Mouse (Mus musculus): ENCODE data around the gene Cnnm2. TPM values are rescaled to one million over a fixed set of nuclear protein-coding genes. Genes with fewer than 3 reads are reported as not detected.
A peak's percentile ranks its signal among the peaks of the same experiment; 100 is the strongest.

The Cnnm2 gene
- total RNA-seq, 2 experiments from 2014 or later = 34.8 to 36.4 TPM

DNA sequence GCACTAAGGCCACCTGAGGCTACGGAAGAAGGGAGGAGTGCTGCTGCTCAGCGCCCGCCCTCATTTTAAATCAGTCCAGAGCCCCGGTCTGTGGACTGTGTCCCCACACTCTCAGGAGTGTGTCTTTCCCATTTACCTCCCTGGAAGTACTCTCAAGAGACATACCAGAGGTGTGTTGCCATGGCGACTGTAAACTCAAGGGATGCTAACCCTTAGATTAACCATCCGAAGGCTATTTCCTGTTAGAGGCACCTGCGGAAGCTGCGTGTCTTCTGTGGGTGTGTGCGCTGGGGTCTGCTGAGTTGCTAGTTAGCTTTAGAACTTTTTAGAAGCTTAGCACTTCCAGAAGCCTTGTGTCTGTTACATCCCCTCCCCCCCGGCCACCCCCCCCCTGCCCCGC lies 107.7 kb downstream of the Cnnm2 start:
- intact Hi-C loops (cut with DNase I) = loop anchor here (1.0 to 5.0 kb wide), 2 partner anchors 109 to 197 kb away; partner anchors contain the start of gene Cyp17a1
- DNase-seq (ENCODE audit: low spot score in 2 of 2) = no peak

DNA sequence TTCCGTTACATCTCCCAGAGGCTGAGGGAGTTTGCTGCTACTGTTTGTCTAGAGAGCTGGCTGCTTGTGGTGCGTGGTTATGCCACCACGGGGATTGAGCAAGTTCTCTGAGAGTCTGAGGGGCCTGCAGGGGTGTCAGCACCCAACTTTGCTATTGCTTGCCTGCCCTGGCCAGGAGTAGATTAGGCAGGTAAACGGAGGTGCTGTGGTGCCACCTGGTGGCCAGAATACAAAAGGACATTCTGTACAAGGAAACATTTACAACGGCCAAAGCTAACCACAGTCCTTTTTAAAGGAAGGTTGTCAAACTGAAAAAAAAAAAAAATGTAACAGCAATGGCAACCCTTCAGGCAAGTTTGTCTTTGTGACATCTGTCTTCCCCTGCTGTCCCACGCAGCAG lies 108.1 kb downstream of the Cnnm2 start:
- DNase-seq (ENCODE audit: low spot score in 2 of 2) = peak; percentile 79 to 86
- intact Hi-C loops (cut with DNase I) = loop anchor here (1.0 to 5.0 kb wide), 2 partner anchors 109 to 197 kb away; partner anchors contain the start of gene Cyp17a1

DNA sequence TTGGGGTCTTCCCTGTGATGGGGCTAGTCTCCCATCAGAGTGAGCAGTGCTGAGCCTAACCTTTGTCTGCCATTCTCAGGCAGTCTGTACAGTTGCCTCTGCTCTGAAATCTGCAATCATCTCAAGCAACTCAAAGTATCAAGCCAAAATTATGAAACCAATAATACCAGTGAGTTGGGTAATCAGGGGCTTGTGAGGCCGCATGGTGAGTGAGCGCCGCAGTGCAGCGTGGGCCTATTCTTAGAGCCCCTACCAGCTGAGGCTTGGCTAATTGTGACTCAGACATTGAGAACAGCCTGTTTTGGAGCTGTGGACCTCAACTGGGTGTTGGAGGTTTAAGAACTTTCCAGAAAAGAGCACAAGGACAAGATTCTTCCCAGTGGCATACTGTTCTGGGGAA lies 109.7 kb downstream of the Cnnm2 start:
- intact Hi-C loops (cut with DNase I) = loop anchor here (10.0 kb wide), 1 partner anchor 276 kb away; the partner anchor contains the start of gene Wbp1l
- DNase-seq (ENCODE audit: low spot score in 2 of 2) = no peak

DNA sequence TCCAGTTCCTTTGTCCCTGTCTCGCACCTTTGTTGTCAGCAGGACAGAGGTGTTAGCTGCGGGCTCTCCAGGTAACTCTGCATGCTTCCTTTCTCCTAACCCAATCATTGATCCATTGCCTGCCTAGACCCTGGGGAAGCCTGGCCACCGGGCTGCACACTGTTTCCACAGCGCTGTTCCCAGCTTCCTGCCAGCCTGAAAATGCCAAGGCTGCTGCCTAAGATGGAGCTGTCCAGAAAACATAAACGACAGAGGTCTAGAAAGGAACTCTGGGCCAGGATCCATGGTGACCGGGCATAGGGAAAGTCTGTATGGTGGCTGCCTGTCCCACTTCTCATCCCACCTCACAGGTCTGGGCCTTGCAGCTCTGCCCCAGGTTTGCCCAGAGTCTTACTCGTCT lies 110.3 kb downstream of the Cnnm2 start:
- DNase-seq (ENCODE audit: low spot score in 2 of 2) = no peak
- intact Hi-C loops (cut with DNase I) = loop anchor here (10.0 kb wide), 1 partner anchor 277 kb away; the partner anchor contains the start of gene Wbp1l

DNA sequence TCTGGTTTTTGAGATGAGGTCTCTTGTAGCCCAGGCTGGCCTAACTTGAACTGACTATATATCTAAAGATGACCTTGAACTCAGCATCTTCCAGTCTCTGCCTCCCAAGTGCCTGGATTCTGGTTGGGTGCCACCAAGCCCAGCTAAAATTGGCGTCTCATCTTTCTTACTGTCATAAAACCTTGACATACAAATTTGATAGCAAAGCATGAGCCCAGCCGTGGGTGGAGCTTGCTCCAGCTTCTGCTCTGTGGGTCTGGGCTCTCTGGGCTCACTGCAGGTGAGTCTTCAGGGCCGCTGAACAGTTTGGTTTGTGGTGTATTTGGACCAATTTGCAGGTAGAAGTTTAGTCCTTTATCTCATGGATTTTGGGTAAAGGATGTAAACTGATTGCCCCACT lies 112.5 kb downstream of the Cnnm2 start:
- intact Hi-C loops (cut with DNase I) = loop anchor here (10.0 kb wide), 1 partner anchor 279 kb away; the partner anchor contains the start of gene Wbp1l
- DNase-seq (ENCODE audit: low spot score in 2 of 2) = no peak

DNA sequence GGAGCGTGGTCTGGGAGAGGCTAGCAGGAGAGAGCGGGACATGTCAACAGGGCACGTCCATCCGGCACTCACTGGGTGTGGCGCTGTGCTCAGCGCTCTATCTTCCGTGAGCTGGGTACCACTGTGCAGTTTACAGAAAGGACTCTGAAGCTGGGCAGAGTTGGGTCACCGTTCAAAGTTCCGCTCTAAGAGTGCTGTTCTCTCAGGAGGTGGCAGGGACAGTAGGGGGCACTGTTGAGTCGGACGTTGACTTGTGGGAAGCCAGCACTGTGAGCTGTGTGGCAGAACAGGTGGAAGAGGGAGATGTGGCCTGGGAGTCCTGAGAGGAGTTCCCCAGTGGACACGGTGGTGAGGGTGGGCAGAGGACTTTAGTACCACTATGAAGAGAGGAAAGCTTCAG lies 114.4 kb downstream of the Cnnm2 start:
- intact Hi-C loops (cut with DNase I) = loop anchor here (1.0 to 10.0 kb wide), 3 partner anchors 116 to 281 kb away; partner anchors contain the start of gene Wbp1l

DNA sequence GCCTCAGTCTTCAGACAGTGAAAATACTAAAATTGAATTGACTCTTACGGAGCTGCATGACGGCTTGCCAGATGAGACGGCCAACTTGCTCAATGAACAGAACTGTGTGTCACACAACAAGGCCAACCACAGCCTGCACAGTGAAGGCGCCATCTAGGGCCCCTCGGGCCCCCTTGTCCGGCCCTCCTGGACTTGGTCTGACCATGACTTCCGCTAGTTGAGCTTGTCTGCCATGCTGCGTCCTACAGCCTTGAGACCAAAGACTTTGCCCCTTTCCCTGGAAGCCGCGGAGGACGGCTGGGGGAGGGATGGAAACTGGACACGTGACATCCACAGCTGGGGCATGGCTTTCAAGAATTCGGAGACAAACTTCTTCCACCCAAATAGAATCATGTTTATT lies 116.5 kb downstream of the Cnnm2 start:
- intact Hi-C loops (cut with DNase I) = loop anchor here (5.0 to 10.0 kb wide), 2 partner anchors 169 to 283 kb away; partner anchors contain the start of gene Wbp1l
- DNase-seq (ENCODE audit: low spot score in 2 of 2) = peak in 1 of 2 experiments; percentile 30

More for the DNA sequence above, 114.4 kb downstream of the Cnnm2 start:
- peak; percentile 75 to 83 for DNase-seq (ENCODE audit: low spot score in 2 of 2)

DNA sequence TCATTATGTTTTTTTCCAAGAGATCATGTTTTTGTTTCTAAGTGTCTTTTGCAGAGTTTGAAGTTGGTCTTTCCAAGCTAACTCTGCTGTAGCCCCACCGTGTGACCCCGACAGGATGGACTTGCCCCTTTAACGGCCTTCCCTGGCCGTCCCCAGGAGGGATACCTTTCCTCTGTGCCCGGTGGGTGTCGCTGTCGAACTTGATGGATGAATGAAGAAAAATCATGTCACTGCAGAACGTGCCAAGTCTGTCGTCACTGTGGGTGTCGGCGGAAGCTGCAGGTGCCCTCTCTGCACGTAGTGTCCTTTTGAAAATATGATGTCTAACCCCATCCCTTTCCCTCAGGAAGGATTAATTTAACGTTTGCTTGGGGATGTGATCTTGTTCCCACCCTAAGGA lies 117.0 kb downstream of the Cnnm2 start:
- DNase-seq (ENCODE audit: low spot score in 2 of 2) = peak in 1 of 2 experiments; percentile 53
- intact Hi-C loops (cut with DNase I) = loop anchor here (5.0 to 10.0 kb wide), 2 partner anchors 169 to 284 kb away; partner anchors contain the start of gene Wbp1l

DNA sequence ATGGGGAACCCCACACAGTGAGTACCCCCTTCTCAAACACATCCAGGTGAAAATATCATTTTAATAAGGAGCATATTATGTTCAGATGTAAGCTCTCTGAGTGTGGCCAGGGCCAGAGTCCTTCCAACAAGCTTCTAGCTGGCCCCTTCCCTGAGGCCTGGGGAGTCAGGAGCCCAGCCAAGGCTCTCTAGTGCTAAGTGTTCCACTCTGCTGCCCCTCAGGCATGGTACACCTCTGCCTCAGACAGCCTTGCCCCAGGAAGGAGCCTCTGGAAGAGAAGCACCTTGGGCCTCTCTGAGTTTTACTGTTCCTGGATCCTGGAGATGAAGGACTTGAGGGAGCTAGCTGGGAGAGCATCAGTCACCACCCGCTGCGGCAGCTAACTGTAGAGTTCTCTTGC lies 118.5 kb downstream of the Cnnm2 start:
- intact Hi-C loops (cut with DNase I) = loop anchor here (5.0 to 10.0 kb wide), 2 partner anchors 167 to 285 kb away; partner anchors contain the start of gene Wbp1l
- DNase-seq (ENCODE audit: low spot score in 2 of 2) = no peak

DNA sequence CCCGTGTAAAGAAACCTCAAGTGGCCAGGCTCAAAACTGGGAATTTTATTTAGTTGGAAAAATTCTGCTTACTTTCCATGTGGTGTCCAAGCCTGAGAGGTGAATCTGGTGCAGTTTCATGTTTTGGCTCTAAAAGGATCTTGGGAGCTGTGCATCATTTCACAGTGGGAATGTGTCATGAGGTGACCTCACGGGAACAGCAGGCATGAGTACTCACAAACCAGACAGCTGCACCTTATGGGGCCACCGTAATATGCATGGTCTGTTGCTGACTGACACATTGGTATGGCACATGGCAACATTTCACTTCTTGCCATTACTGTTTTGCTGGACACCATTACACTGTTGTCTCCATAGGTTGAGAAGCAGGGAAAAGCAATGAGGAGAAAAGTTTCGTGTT lies 124.0 kb downstream of the Cnnm2 start:
- intact Hi-C loops (cut with DNase I) = loop anchor here (5.0 kb wide), 1 partner anchor 47 kb away; no protein-coding TSS in a partner anchor
- no peak for DNase-seq (ENCODE audit: low spot score in 2 of 2)

DNA sequence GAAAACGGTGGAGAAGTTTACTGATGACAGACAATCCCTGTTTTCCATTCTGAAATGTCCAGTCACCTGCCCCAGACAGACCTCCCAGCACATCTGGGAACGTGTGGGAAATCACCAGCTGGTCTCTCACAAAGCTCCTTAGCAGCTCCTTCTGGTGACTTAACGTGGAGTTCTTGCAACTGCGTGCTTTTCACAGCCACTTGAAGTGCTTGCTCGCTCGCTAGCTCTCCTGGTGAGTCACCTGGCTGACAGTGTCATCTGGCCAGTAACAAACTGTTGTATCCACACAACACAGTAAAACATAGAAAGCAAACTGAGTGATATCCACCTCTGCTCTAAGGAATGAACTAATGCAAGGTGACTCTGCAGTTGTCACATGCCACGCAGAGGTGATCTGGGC lies 125.4 kb downstream of the Cnnm2 start:
- intact Hi-C loops (cut with DNase I) = loop anchor here (5.0 kb wide), 1 partner anchor 45 kb away; no protein-coding TSS in a partner anchor
- DNase-seq (ENCODE audit: low spot score in 2 of 2) = no peak

DNA sequence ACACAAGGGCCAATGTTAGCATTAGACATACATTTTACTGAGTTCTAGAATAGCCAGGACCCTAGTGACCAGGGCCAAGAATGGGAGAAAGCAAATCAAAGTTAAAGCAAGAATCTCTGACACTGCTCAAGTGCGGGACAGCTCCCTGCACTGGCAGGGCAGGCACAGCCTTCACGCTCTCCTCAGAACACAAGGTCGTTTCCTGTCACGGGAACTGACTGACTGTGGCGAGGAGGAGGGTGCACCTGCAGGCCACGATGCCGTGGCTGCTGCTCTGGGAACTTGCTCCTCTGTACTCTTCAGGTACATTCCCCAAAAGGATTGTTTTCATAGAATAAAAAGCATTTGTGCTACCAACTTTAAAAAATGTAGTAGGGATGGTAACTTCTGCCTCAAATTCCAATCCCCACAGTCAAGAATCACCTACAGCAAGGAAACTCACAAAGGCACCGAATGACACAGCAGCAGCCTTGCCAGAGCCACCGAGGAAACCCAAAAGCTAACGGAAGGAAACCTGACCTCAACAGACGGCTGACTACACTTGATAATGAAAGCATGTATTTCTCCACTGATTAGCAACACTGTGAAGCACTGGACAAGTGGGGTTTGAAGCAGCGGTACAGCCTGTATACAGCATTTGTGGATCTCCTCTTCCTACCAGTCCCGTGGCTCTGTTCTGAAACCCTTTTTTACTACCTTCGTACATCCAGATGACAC lies 126.6 kb downstream of the Cnnm2 start:
- no peak for DNase-seq (ENCODE audit: low spot score in 2 of 2)
- intact Hi-C loops (cut with DNase I) = loop anchor here (5.0 kb wide), 1 partner anchor 44 kb away; no protein-coding TSS in a partner anchor

DNA sequence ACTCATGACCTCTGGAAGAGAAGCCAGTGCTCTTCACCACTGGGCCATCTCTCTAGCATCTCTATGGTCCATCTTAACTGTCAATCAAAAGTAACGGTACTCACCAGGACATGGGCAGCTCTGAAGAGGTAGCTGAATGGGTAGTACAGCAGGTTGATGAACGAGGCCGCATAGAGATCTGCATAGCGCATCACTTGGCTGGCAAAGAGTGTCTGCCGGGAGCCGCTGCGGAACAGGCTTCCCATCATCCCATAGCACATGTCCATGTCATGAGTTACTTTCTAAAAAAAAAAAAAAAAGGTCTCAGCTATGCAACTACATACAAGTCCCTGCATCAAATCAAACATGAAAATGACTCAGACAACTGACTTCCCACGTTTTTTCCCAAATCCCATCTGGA lies 128.3 kb downstream of the Cnnm2 start:
- intact Hi-C loops (cut with DNase I) = loop anchor here (5.0 kb wide), 1 partner anchor 43 kb away; no protein-coding TSS in a partner anchor
- DNase-seq (ENCODE audit: low spot score in 2 of 2) = no peak

DNA sequence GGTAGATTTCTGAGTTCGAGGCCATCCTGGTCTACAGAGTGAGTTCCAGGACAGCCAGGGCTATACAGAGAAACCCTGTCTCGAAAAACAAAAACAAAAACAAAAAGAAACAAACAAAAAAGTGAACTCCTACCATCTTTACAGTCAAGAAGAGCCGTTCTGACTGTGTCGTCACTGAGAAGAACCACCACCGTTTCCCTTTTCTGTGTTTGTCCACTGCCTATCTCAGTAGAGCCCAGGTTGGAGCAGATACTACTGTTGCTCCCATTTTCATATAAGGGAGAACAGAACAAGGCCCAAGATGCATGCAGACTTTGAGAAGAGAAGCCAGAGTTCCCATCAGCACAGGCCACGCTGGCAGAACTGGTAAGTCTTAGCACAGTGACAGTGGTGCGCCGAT lies 129.3 kb downstream of the Cnnm2 start:
- DNase-seq (ENCODE audit: low spot score in 2 of 2) = no peak
- intact Hi-C loops (cut with DNase I) = no loop called here

DNA sequence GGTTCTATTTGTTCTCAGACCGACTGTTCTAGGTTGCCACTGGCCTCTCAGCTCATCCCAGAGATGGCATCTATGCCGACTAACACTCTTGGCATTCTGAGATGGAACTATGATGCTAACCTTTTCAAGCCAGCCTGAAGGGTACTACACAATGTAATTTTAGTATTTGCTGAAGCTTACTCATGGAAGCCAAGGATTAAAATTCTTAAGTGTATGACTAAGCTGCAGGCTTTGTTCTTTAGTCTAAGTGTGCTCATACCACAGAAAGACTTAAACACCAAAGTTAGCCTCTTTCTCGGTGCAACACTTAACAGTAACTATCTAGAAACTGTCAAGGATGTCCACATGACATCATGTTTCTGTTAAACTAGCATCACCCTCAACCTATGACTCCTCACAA lies 131.5 kb downstream of the Cnnm2 start:
- no peak for DNase-seq (ENCODE audit: low spot score in 2 of 2)
- intact Hi-C loops (cut with DNase I) = no loop called here

DNA sequence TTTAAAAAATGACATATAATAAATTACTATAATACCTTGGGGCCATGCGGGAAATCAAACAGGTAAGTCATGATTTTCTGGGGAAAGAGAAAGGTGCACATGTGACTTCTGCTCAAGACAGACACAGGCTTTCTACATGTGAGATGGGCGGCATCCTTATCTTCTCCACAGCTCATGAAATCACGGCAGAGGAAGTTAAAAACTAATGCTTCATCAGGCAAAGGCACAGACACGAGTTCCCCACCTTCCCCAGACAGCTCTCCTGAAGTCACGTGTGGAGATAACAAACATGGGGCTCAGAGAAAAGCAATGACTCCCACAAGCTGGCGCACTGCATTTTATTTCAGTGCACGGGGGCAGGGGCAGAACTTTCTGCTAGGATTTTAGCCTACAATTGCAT lies 132.1 kb downstream of the Cnnm2 start:
- intact Hi-C loops (cut with DNase I) = no loop called here
- DNase-seq (ENCODE audit: low spot score in 2 of 2) = no peak

DNA sequence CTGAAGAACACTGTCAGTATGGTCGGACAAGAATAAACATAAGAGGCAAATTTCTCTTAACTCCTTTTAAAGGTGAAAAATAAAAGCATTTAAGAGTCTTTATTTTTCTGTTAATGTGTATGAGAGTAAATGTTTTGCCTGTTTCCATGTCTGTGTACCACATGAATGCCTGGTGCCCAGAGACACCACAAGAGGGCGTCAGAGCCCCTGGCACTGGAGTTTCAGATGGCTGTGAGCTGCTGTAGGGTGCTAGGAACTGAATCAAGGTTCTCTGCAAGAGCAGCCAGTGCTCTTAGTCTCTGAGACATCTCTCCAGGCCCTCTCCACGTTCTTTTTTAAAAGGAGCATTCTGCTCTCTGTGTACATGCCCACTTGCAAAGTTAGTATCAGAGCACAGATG lies 135.7 kb downstream of the Cnnm2 start:
- no peak for DNase-seq (ENCODE audit: low spot score in 2 of 2)
- intact Hi-C loops (cut with DNase I) = no loop called here

DNA sequence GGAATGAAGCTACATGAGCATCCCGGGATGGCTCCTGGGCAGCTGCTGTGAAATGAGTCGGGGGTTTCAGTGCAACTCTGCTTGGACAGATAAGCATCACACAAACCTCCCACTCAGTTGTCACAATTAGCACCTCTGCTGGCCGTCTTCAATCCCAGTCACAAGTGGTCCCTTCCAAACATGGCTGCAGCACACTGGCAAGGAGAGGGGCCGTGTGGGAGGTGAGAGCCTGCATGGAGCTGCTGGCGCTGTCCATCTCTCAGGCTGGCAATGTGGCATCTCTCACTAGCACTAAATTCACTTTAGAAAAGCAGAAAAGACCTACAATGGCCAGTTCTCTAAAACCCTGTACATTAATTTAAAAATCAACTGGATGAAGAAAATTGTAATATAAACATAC lies 136.8 kb downstream of the Cnnm2 start:
- no peak for DNase-seq (ENCODE audit: low spot score in 2 of 2)
- intact Hi-C loops (cut with DNase I) = no loop called here

DNA sequence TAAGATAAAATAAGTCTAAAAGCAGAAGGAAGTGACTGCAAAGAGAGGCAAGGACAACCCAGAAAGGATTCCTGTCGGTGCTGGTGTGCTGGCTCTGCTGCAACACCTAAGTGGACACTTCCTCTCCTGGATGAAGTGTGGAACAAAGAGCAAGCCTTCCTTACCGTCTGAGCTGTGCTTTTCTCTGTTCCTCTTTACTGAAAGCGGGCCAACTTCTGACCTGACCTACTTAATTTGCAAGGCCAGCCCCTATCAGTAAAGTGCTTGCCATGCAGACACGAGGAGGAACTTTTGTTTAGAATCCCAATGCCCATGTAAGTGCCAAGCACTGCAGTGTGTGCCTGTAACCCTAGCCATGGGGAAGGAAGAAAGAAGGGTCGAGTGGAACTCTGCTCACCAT lies 137.9 kb downstream of the Cnnm2 start:
- no peak for DNase-seq (ENCODE audit: low spot score in 2 of 2)
- intact Hi-C loops (cut with DNase I) = no loop called here

DNA sequence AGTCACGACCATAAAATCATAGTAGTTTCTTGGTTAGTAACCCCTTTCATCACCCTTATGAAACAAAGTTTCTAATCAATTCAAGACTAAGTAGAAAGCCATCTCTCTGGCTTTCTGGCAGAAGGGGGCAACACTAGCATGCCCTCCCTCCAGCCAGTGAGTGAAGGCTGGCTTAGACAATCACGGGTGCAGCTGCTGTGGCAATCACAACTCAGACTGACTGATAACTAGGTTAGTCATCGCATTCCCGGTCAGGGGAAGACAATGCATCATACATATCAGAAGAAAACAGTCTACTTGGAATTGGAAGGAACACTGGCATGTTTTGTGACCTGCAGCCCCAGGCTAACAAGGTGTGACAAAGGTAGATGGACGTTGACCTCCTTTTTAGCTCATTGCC lies 138.5 kb downstream of the Cnnm2 start:
- no peak for DNase-seq (ENCODE audit: low spot score in 2 of 2)
- intact Hi-C loops (cut with DNase I) = no loop called here

DNA sequence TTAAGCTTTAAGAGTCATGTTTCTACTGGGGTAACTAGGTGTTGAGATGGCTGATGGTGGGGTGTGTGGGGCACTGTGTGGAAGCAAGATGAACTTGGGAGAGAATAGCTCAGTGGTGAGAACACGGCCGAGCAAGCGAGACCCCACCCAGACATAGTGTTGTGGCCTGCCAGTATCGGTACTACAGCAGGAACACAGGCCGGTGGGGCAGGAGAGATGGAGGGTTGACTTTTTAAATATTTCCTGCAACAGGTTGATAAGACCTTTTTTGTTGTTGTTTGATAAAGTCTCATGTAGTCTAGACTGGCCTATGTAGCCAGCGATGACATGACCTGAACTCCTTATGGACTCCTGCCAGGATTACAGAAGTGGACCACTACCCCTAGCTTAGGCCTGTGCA lies 139.4 kb downstream of the Cnnm2 start:
- intact Hi-C loops (cut with DNase I) = no loop called here
- no peak for DNase-seq (ENCODE audit: low spot score in 2 of 2)
